Mouse (Mus musculus): ENCODE measurements around the gene Gm21992.

The Gm21992 gene

DNA sequence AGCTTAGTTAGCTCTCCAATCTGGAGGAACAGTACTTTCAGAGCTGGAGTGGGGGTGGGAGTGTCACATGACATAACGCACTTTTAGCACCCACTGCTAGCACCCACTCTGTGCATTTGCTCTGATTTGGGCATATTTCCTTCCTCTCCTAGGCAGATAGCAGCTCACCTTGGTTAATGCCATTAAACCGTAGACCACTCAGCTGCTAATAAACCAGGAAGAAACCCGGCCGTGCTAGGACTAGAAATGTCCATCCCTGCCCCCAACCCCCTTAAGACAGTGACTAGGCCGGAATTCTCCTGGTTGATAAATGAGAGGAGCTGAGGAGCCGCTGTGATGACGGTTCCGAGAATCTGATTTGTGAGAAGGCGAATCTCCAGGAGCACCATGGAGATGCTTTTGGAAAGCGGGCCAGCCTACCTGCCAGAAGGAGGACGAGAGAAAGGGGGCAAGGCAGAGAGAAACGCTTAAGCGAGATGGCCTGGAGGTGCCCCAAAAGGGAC is 100.3 kb downstream of the Gm21992 start, which contains the start of gene Sptbn2:
Sptbn2 (plus strand) TSS at position 70 of the 503 bp plus-strand sequence.
- DNase-seq: peak; percentile 67

GRCm38 (mm10) chr19:4708765-4709164 is 102.6 kb downstream of the Gm21992 start:
- DNase-seq: peak; percentile 5

GRCm38 (mm10) chr19:4701221-4701620 is 110.2 kb downstream of the Gm21992 start:
- no peak for DNase-seq

DNA sequence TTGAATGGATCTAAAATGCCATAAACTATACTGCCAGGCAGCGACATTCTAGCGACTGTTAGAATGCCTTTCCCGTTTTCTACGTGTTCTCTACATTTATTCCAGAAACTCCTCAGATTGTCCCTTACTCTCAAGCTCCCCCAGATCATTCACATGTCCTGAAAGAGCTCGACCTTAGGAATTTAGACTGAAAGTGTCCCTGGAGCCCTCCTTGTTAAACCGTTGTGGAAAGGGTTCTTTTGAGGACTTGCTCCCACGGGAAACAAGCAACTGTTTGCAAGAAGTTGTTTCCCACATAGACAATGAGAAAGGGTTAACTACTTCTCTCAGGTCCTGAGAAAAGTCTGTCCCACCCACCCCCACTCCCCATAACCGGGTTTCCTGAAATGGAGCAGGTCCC is 110.8 kb downstream of the Gm21992 start:
- no peak for DNase-seq

GRCm38 (mm10) chr19:4699821-4700220 is 111.6 kb downstream of the Gm21992 start:
- no peak for DNase-seq

DNA sequence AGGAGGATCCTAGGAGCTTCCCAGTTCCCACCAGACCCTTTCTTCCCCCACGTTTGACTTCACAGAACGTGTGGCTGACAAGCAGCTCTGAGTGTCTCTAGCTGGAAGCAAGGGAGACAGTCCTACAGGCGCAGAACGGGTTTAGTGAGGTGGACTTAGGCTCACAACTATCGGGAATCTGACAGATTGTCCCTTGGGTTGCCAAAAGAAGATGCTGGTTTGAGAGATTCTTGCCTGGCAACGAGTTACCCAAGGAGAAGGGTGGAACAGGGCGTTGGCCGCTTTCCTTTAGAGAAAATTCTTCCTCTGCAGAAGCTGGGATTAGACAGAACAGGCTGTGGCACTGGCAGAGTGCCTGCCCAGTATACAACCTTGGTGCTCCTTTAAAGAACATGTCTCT is 112.6 kb downstream of the Gm21992 start:
- peak; percentile 47 for DNase-seq

- DNase-seq: peak; percentile 95
These were observed 113.2 kb downstream of the Gm21992 start, which contains the start of gene Gm960 for GRCm38 (mm10) chr19:4698205-4698677. TSS of gene Gm960 (minus strand) at chr19:4698668.

DNA sequence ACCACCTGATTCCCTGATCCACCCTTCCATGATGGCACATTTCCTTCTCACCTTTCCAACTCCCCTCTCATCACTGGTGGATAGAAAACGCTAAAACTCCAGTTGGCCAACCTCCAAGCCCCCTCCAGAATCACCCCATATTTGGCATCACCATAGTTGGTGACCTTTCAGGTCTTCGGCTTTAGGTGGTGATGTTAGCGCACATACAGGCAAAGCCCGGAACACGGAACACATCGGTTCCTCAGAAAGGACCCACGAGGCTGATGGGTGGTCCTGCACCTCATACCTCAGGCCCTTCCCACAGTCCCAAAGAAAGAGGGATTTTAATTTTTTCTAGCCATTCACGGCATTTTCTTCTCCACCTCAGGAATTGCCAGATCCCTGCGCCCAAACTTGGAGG is 113.7 kb downstream of the Gm21992 start:
- DNase-seq: peak; percentile 45

GRCm38 (mm10) chr19:4697121-4697520 is 114.3 kb downstream of the Gm21992 start:
- DNase-seq: no peak

- DNase-seq: no peak
These were observed 117.1 kb downstream of the Gm21992 start for GRCm38 (mm10) chr19:4694346-4694745.
